Mouse (Mus musculus): ENCODE data around the gene Gm12216.

DNA sequence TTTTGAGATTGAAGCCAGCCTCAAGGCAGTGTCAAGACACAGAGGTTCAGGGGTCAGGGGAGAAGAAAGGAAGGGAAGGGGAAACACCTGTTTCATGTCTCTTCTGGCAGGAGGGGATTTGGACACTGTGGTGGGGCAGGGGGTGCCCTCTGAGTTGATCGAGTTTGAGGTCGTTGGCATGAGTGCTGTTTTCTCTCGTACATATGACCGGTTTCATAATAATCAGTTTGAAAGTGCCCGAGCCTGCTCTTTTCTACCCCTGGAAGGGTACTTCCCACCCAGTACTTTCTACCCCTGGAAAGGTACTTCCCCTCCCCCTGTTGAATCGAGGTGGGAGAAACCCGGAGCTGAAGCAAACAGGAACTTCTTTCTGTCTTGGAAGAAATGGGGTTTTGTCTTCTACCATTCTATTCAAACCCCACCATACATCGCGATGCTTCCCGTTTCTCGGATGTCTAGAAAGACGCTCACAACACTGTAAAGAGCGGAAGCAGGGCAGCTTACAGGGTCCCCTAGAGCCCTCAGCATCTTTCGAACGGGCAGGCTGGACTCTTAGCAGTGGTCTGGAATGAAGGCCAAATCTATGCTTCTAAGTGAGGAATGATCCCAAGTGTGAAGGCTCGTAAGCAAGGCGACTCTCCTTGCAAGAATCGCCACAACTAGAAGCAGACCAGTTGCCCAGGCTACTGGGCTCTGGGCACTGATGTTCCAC is 123.9 kb downstream of the Gm12216 start:
- TF ChIP-seq CTCF (IDR thresholded peaks at IDR 0.05; ENCODE audit: extremely low read depth, insufficient read depth, low read length) (no peak), POLR2A (IDR thresholded peaks at IDR 0.05; ENCODE audit: extremely low read depth, insufficient read depth, low read length) (no peak)
